Mouse (Mus musculus) adipocyte (in vitro differentiated cells): ENCODE data around the gene Frzb.

Experiments
- DNase-seq: peaks from one replicate; pipeline ENCODE4 v3.0.0-alpha.2; 2016; ENCODE audit warnings: low spot score

The Frzb gene

DNA sequence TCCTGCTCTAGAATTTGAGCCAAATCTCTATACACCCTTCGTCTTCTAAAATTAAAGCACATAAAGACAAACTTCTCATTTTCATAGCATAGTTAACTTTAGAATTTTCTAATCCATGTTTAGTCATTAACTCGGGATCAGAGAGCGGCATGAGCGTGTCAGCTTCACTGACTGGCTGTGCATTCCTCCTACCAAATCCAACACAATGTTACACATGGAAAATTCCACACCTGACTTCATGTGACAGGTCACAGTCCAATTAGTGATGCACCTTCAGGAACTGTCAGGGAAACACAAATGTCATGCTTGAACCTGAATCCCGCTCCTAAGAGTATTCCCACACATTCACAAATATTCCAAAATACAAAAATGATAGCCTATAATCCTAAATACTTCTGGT lies 24.3 kb downstream of the Frzb start:
- DNase-seq: no peak

GRCm38 (mm10) chr2:80421990-80422389 lies 25.4 kb downstream of the Frzb start:
- DNase-seq: no peak

GRCm38 (mm10) chr2:80416286-80416685 lies 31.1 kb downstream of the Frzb start:
- no peak for DNase-seq

- no peak for DNase-seq
Measured at GRCm38 (mm10) chr2:80414387-80414786, 33.0 kb downstream of the Frzb start.

DNA sequence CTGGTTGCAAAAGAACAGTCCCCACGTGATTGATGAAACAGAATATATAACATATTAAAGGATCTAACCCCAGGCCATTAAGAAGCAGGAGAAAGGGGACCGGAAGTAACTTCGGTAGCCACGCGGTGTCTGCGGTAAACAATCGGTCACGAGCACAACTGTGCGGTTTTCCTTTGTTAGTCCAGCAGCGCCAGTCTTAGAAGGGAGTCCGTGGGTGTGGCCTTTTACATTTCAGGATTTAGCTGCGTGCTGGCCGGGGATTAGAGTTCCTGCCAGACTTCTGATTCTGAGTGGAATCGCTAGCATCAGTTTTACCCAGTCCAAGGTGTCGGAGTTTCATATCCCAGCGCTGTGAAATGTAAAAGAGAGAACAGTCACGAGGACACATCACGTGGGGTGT lies 34.3 kb downstream of the Frzb start:
- no peak for DNase-seq

DNA sequence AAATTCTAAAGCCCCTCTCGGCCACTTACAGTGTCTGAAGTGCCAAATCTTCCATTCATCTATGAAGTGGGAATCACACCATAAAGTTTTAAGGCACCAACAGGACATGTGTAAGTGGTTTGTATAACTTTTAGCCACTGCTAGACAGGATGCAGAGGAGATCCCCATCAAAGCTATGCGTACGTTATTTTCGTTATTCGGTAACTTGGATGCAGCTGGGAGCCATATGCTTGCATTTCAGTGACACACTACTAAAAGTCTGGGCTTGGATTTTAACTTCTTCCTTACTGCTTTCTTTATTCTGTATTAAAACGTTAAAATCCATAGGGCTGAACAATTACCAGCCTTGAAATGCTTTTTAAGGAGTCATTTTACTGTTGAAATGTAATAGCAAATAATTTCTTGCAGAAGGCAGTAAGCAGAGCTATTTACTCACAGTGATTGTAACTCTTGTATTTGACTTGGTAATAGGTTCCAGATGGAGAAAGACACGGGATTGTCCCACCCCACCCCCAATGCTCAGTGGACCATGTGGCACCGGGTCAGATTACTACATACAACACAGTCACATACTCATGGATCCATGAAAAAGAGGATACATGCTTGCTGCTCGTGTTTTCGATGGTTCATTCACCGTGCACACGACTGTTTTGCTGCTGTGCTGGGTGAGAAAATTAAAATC lies 37.4 kb downstream of the Frzb start:
- no peak for DNase-seq

DNA sequence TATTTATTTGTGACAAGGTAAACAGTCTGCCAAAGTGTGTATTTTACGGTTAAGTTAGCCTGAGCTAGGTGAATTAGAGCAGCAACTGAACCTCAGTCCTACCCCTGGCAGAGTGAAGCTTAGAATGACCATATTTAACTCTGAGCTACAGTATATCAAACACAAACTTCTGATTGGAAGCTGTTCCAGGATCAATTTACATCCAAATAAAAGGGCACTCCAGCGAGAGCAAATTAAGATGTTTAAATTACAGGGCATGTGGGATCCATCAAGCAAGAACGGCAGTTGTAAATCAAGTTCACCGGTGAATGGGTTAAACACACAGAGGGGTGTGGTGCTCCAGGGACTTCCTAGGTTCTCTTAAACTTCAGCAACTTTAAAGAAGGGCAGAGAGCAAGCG lies 42.7 kb downstream of the Frzb start:
- DNase-seq: no peak

- DNase-seq: no peak
Measured at GRCm38 (mm10) chr2:80398595-80399099, 48.8 kb downstream of the Frzb start.

GRCm38 (mm10) chr2:80396864-80397263 lies 50.6 kb downstream of the Frzb start:
- no peak for DNase-seq

DNA sequence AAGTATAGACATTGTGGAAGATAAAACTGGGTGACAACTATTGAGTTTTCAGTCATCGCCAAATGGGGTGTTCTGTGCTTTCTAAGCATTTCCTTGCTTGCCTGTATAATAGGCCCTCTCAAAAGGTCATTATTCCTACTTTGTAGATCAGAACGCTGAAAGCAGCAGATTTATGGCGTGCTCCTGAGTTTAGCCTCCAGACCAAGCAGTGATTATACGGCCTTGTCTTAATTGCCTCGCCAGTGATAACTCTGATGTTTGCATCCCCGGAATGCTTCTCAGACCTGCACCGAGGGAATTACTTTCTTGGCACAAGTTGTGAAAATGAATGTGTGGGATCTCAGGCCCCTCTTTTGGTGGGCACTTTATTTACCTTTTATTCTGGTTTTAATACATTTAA lies 51.4 kb downstream of the Frzb start:
- DNase-seq: no peak

DNA sequence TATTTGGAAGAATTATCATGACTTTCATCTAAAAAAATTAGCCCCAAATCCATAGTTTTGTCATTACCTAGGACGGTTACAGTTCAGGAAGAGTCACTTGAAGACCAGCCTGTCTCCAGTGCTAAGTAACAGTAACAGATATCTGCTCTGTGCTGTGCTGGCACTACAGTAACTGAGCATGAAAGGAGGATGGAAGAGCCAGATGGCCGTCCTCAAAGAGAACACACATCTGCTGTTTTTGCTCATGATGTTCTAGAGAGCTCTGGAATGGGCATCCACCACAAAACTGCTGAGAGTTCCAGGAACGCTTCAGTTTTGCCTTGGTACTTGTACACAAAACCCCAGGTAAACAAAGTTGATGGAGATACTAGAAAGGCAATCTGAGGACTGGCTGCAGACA lies 59.1 kb downstream of the Frzb start:
- no peak for DNase-seq

DNA sequence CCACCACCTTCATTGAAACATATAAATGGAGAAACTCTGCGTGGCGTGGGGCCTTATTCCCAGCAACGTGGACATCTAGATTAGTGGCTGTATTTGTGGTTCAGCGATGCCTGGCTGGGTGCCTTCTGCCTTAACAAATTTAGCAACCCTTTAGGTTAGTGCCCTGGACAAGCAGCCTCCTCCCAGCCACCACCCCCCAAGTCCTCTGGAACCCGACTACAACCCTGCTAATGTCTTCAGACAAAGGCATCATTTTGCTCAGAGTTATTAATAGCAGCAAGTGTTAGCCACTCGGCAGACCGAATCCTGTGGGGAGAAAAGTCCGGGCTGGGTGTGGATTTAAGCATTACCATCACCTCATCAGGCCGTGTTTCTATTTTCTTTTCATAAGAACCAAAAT lies 59.8 kb downstream of the Frzb start:
- no peak for DNase-seq

DNA sequence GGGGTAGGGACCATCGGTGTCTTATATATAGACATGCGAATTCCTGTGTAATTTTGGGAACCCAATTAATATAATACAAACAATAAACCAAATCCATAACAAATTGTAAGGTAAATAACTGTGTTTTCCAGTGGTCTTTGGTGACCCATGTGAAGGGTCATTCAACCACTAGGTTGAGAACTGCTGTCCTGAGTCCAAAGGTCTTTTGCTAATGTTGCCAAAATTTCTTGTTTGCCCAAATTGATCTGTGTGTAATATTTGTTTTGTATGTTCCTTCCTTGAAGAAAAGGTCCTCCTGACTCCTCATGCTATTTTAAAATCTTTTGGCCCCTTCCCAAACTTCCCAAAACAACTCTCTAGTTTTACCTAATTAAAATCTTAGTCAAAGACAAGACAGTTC lies 61.2 kb downstream of the Frzb start:
- no peak for DNase-seq

- DNase-seq: no peak
Measured at GRCm38 (mm10) chr2:80384447-80384846, 63.0 kb downstream of the Frzb start.

GRCm38 (mm10) chr2:80379848-80380247 lies 67.6 kb downstream of the Frzb start:
- no peak for DNase-seq

- no peak for DNase-seq
Measured at GRCm38 (mm10) chr2:80374892-80375291, 72.5 kb downstream of the Frzb start.

- DNase-seq: no peak
Measured at GRCm38 (mm10) chr2:80371458-80371857, 76.0 kb downstream of the Frzb start.
